Mouse (Mus musculus) heart, embryonic 16.5 days (tissue): ENCODE results near the gene Cks1brt. TPM values are rescaled to one million over a fixed set of nuclear protein-coding genes. Genes with fewer than 3 reads are reported as not detected.
"Not testable (repeated sequence)": the region's sequence is repeated elsewhere in the genome, so short reads cannot be mapped to it uniquely, and the experiment has no call there.

ENCODE experiments used
- ATAC-seq: fragments of 200-750 bp; cut with Nextera tagmentation; replicated peaks from 2 replicates; pipeline ENCODE4 v1.8.0; 2017; ENCODE audit warnings: moderate number of reproducible peaks; ENCODE audit not compliant: insufficient read depth, low FRiP score; ENCODE audit errors: extremely low read depth
- H3K27ac ChIP-seq: fragments of 300-500 bp; sonication (generic); 2 replicates; pipeline ENCODE4 v1.5.1; 2014; ENCODE audit warnings: mild to moderate bottlenecking, low read length, control low read depth, moderate library complexity
- H3K27me3 ChIP-seq: fragments of 300-500 bp; sonication (generic); 2 replicates; pipeline ENCODE4 v1.6.1; 2014; ENCODE audit warnings: low read length, mixed read lengths; ENCODE audit not compliant: control insufficient read depth, insufficient read depth
- H3K36me3 ChIP-seq: fragments of 300-500 bp; sonication (generic); 2 replicates; pipeline ENCODE4 v1.6.1; 2014; ENCODE audit not compliant: control insufficient read depth, insufficient read depth
- H3K4me1 ChIP-seq: fragments of 300-500 bp; sonication (generic); 2 replicates; pipeline ENCODE4 v1.6.1; 2014; ENCODE audit warnings: low read length, mixed read lengths; ENCODE audit not compliant: control insufficient read depth, insufficient read depth
- H3K4me2 ChIP-seq: fragments of 300-500 bp; sonication (generic); 2 replicates; pipeline ENCODE4 v1.6.1; 2014; ENCODE audit warnings: low read depth, mild to moderate bottlenecking, control low read depth, low read length
- H3K4me3 ChIP-seq: fragments of 300-500 bp; sonication (generic); 2 replicates; pipeline ENCODE4 v1.5.1; 2014; ENCODE audit warnings: mild to moderate bottlenecking, control low read depth, low read length
- H3K9ac ChIP-seq: fragments of 300-500 bp; sonication (generic); 2 replicates; pipeline ENCODE4 v1.6.1; 2014; ENCODE audit warnings: low read length, control low read depth
- H3K9me3 ChIP-seq: fragments of 300-500 bp; sonication (generic); replicated peaks from 2 replicates; pipeline ENCODE4 v1.6.1; 2016; ENCODE audit warnings: low read length; ENCODE audit not compliant: control insufficient read depth
- WGBS: fragments of 180-500 bp; shearing (Covaris S2); extraction: QIAGEN DNeasy Blood & Tissue Kit; methylation state at CpG from one replicate; pipeline ENCODE4 v1.1.7; 2014; 5-methylcytosine and 5-hydroxymethylcytosine counted together
- microRNA-seq: library from miRNA; unstranded; fragments of <30 nt; microRNA quantifications from one replicate; pipeline ENCODE4, GENCODE M21; 2017
- polyA plus RNA-seq: library from polyadenylated mRNA; unstranded; fragments of >200 nt; fragmentation: Nextera tagmentation; extraction: Ambion mirVana; gene quantifications from 2 replicates; pipeline ENCODE4 v1.2.1, GENCODE M21; 2015

The Cks1brt gene
- polyA plus RNA-seq, 1 experiment from 2014 or later, result not detected

- H3K27me3 ChIP-seq, H3K4me3 ChIP-seq, H3K4me1 ChIP-seq, ATAC-seq, H3K27ac ChIP-seq, H3K36me3 ChIP-seq, H3K9me3 ChIP-seq, H3K9ac ChIP-seq, H3K4me2 ChIP-seq: not testable (repeated sequence)
- WGBS, result 86% methylated on average over 2 of the region's 2 CpGs
These were observed 16.0 kb upstream of the Cks1brt start for GRCm38 (mm10) chr8:85135690-85136089.

GRCm38 (mm10) chr8:85142516-85142915, 9.2 kb upstream of the Cks1brt start:
- Histone ChIP-seq H3K4me2 (no peak overlapping the region), H3K9me3 (peaks cover 24% of the 10 kb centered on the region), H3K4me3 (no peak overlapping the region), H3K36me3 (no peaks in the 10 kb centered on the region), H3K9ac (no peak overlapping the region), H3K27ac (no peak overlapping the region), H3K27me3 (no peaks in the 10 kb centered on the region), H3K4me1 (no peaks in the 10 kb centered on the region)
- 83% methylated on average over 4 of the region's 4 CpGs for WGBS
- ATAC-seq, result no peak

- H3K36me3 ChIP-seq, result no peaks in the 10 kb centered on the region
- H3K27ac ChIP-seq, result no peak overlapping the region
- H3K4me2 ChIP-seq, result no peak overlapping the region
- WGBS, result 22% methylated on average over 14 of the region's 14 CpGs
- no peaks in the 10 kb centered on the region for H3K4me1 ChIP-seq
- no peak overlapping the region for H3K9ac ChIP-seq
- H3K4me3 ChIP-seq, result no peak overlapping the region
- no peaks in the 10 kb centered on the region for H3K27me3 ChIP-seq
- no peak for ATAC-seq
- no peaks in the 10 kb centered on the region for H3K9me3 ChIP-seq
These were observed 19.6 kb downstream of the Cks1brt start for GRCm38 (mm10) chr8:85171291-85171690.

- H3K4me1 ChIP-seq, result no peaks in the 10 kb centered on the region
- H3K4me2 ChIP-seq, result no peak overlapping the region
- no peaks in the 10 kb centered on the region for H3K36me3 ChIP-seq
- 69% methylated on average over 7 of the region's 7 CpGs for WGBS
- no peak for ATAC-seq
- H3K4me3 ChIP-seq, result no peak overlapping the region
- no peak overlapping the region for H3K27ac ChIP-seq
- H3K27me3 ChIP-seq, result no peaks in the 10 kb centered on the region
- no peaks in the 10 kb centered on the region for H3K9me3 ChIP-seq
- no peak overlapping the region for H3K9ac ChIP-seq
These were observed 24.2 kb downstream of the Cks1brt start for GRCm38 (mm10) chr8:85175892-85176291.

GRCm38 (mm10) chr8:85192346-85192745, 40.6 kb downstream of the Cks1brt start:
- Histone ChIP-seq H3K9me3 (no peaks in the 10 kb centered on the region), H3K36me3 (no peaks in the 10 kb centered on the region), H3K4me3 (no peak overlapping the region), H3K4me1 (no peaks in the 10 kb centered on the region), H3K27ac (no peak overlapping the region), H3K4me2 (no peak overlapping the region), H3K9ac (no peak overlapping the region), H3K27me3 (no peaks in the 10 kb centered on the region)
- WGBS, result 70% methylated on average over 1 of the region's 1 CpGs
- no peak for ATAC-seq

- H3K9ac ChIP-seq, result no peak overlapping the region
- H3K4me3 ChIP-seq, result no peak overlapping the region
- ATAC-seq, result no peak
- H3K36me3 ChIP-seq, result no peaks in the 10 kb centered on the region
- H3K4me2 ChIP-seq, result no peak overlapping the region
- peak overlapping the region; percentile 66 for H3K27ac ChIP-seq
- no peaks in the 10 kb centered on the region for H3K27me3 ChIP-seq
- no peaks in the 10 kb centered on the region for H3K4me1 ChIP-seq
- 68% methylated on average over 4 of the region's 4 CpGs for WGBS
- no peaks in the 10 kb centered on the region for H3K9me3 ChIP-seq
These were observed 68.5 kb downstream of the Cks1brt start for GRCm38 (mm10) chr8:85220220-85220619.

- peak overlapping the region; percentile 80; the same call in 1 of the 2 replicates for H3K27ac ChIP-seq
These were observed 69.3 kb downstream of the Cks1brt start for GRCm38 (mm10) chr8:85220992-85221391.

More at GRCm38 (mm10) chr8:85220992-85221391, 69.3 kb downstream of the Cks1brt start:
- no peaks in the 10 kb centered on the region for H3K36me3 ChIP-seq
- no peak overlapping the region for H3K9ac ChIP-seq
- H3K9me3 ChIP-seq, result no peaks in the 10 kb centered on the region
- H3K4me2 ChIP-seq, result no peak overlapping the region
- 24% methylated on average over 6 of the region's 6 CpGs for WGBS
- no peak overlapping the region for H3K4me3 ChIP-seq
- H3K27me3 ChIP-seq, result no peaks in the 10 kb centered on the region
- H3K4me1 ChIP-seq, result no peaks in the 10 kb centered on the region
- ATAC-seq, result peak; percentile 90

Small RNA genes lying within 50 kb of the gene (microRNA-seq; reads per million reads assigned to microRNA genes)
- gene Gm23388, result 6.3 reads per million, percentile 21 among the genes with 10 or more reads in this experiment

Other genes with a start within 250 kb of the Cks1brt start
- gene Klf1, start 250.0 kb upstream of the Cks1brt start, polyA plus RNA-seq, result 1.3 and 1.4 TPM in 2 replicates
- gene Dnase2a, start 243.4 kb upstream of the Cks1brt start, polyA plus RNA-seq, result 5.2 and 6.3 TPM in 2 replicates
- gene Mast1, start 214.6 kb upstream of the Cks1brt start, polyA plus RNA-seq, result 0.09 and 0.14 TPM in 2 replicates
- 0.24 and 0.38 TPM in 2 replicates for gene Rtbdn, start 204.9 kb upstream of the Cks1brt start, polyA plus RNA-seq
- gene Gm49661, start 182.5 kb upstream of the Cks1brt start, polyA plus RNA-seq, result not detected in 2 replicates
- 591 and 662 TPM in 2 replicates for gene Prdx2, start 182.3 kb upstream of the Cks1brt start, polyA plus RNA-seq
- 80.2 and 82.7 TPM in 2 replicates for gene Rnaseh2a, start 182.2 kb upstream of the Cks1brt start, polyA plus RNA-seq
- gene Junb, start 173.2 kb upstream of the Cks1brt start, polyA plus RNA-seq, result 11.7 and 15.3 TPM in 2 replicates
- gene Hook2, start 161.3 kb upstream of the Cks1brt start, polyA plus RNA-seq, result 8.9 and 9.1 TPM in 2 replicates
- not detected in 2 replicates for gene Best2, start 137.4 kb upstream of the Cks1brt start, polyA plus RNA-seq
- gene Asna1, start 126.6 kb upstream of the Cks1brt start, polyA plus RNA-seq, result 111 and 112 TPM in 2 replicates
- gene Trir, start 125.1 kb upstream of the Cks1brt start, polyA plus RNA-seq, result 61.9 and 76.5 TPM in 2 replicates
- 18.8 and 21.5 TPM in 2 replicates for gene Tnpo2, start 115.0 kb upstream of the Cks1brt start, polyA plus RNA-seq
- 19.5 and 20.6 TPM in 2 replicates for gene Fbxw9, start 91.9 kb upstream of the Cks1brt start, polyA plus RNA-seq
- gene Gm5741, start 83.9 kb upstream of the Cks1brt start, polyA plus RNA-seq, result not detected in 2 replicates
- gene Dhps, start 80.2 kb upstream of the Cks1brt start, polyA plus RNA-seq, result 48.5 and 51.5 TPM in 2 replicates
- 115 TPM in 2 replicates for gene Wdr83os, start 71.2 kb upstream of the Cks1brt start, polyA plus RNA-seq
- 46.6 and 47.0 TPM in 2 replicates for gene Wdr83, start 70.6 kb upstream of the Cks1brt start, polyA plus RNA-seq
- gene Man2b1, start 68.7 kb upstream of the Cks1brt start, polyA plus RNA-seq, result 33.9 and 39.3 TPM in 2 replicates
- 1.1 and 1.5 TPM in 2 replicates for gene Zfp791, start 28.8 kb upstream of the Cks1brt start, polyA plus RNA-seq
- gene Olfr371, start 74.1 kb downstream of the Cks1brt start, polyA plus RNA-seq, result not detected in 2 replicates
- 50.6 and 53.5 TPM in 2 replicates for gene Orc6, start 147.7 kb downstream of the Cks1brt start, polyA plus RNA-seq
- 114 and 119 TPM in 2 replicates for gene Vps35, start 147.9 kb downstream of the Cks1brt start, polyA plus RNA-seq
- gene Mylk3, start 234.4 kb downstream of the Cks1brt start, polyA plus RNA-seq, result 254 and 278 TPM in 2 replicates